Mouse (Mus musculus) megakaryocyte, adult 5-6 weeks (primary cell): ENCODE data around the gene Pak1. TPM values are rescaled to one million over a fixed set of nuclear protein-coding genes. Genes with fewer than 3 reads are reported as not detected.

ENCODE experiments used
- ATAC-seq: 2 replicates; pipeline ENCODE4 v1.8.0; 2016; ENCODE audit warnings: mild to moderate bottlenecking, inconsistent platforms; ENCODE audit not compliant: poor library complexity, severe bottlenecking
- total RNA-seq, 2 experiments: library from RNA; stranded (forward) in 1 of 2; stranded (reverse) in 1 of 2; fragments of 153-499, 151-499 nt in 1 of 2; fragments of 221-1000, 200-1000 nt in 1 of 2; gene quantifications; 2 replicates each; pipeline versions ENCODE4 v1.2.3 to v1.2.4; 2015 to 2017

Pak1 gene
- total RNA-seq, 2 experiments from 2014 or later = 40.7 to 40.9 TPM

DNA sequence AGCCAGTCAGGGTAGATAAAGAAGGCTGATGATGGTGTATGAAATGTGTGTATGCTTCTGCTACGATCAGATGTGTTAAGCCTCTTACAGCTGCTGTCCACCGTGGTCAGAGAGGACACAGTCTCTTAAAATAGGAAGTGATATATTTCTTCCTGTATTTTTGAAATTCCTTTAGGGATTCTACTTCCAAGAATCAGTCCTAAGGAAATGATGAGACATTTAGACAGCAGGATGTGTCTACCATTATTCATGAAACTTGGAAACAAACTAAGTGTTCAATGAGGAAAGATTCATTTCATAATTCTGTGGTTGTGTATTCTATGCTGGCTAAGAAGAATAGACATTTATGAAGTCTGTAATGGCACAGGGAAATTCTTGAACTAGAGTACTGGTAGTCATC lies 12.4 kb upstream of the Pak1 start:
- ATAC-seq = no peak

DNA sequence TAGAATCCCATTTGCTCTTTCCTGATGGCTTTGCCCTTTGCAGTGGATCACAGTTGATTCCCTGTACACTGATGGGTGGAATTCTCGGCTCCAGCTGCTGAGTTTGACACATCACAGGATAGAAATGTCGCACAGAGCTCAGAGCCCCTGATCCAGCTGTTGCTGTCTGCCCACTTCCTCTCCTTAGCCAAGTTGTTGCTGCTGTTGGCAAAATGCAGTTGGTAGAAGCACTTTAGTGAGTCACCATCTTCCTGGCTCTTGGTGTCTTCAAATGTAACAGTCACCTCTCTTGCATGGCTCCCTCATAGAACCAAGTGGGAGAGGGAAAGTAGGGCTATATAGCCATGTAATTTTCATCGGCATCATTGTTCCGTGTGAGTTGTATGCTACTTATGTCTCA lies 11.2 kb upstream of the Pak1 start:
- no peak for ATAC-seq

DNA sequence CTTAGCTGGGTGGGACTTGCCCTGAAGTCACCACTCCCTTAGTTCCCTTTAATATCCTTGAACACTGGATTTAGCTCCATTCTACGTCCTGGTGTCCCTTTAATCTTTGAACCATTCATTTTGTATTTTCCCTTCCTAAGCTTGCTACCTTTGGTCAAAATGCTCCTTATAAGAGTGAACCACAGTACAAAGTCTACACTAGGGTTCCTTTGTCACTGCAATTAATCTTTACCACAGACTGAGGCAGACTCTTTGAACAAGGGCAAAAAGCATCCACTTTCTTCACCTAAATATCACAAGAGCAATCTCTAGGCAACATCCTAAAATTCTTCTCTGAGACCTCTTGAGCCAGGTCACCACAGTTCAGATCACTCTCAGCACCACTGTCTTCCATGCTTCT lies 8.1 kb upstream of the Pak1 start:
- ATAC-seq = no peak

DNA sequence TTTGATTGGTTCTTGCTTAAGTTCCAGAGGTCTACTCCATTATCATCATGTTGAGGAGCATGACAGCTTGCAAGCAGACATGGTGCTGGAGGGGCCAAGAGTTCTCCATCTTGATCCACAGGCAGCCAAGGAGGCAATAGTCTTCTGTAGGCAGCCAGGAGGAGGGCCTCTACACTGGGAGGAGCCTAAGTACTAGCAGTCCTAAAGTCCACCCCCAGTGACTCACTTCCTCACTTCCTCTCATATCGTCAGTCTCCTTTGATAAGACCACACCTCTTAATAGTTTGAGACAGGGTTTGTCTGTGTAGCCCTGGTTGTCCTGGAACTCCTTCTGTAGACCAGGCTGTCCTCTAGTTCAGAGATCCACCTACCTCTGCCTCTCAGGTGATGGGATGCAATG lies 7.5 kb upstream of the Pak1 start:
- ATAC-seq = peak; percentile 78

DNA sequence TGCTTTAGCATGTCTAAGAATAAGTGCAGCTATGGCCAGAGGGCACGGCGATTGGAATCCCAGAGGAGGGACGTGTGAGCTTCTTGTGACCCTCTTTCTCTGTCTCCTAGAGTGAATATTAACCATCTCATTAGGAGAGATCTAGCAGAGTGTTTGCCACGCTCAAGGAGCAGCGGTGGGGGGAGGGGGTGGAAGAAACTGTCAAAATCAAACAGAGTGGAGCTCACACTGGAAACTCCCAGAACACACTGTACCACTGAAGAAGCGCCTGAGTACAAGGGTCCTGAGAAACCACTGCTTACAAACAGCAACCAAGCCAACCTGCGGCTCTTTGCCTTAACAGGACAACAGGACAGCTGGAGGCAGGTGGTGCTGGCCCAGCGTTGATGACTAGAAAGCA lies 6.8 kb upstream of the Pak1 start:
- no peak for ATAC-seq

DNA sequence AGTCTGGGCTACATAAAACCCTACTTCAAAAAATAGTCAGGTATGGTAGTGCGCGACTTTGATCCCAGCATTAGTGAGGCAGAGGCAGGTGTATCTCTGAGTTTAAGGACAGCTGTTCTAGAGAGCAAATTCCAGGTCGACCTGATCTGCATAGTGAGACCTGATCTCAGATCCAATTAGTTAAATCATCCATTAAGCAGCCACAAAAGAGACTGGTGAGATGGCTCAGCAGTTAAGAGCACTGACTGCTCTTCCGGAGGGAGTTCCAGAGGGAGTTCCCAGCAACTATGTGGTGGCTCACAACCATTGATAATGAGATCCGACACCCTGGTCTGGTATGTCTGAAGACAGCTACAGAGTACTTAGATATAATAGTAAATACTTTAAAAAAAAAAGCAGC lies 4.8 kb upstream of the Pak1 start:
- no peak for ATAC-seq

DNA sequence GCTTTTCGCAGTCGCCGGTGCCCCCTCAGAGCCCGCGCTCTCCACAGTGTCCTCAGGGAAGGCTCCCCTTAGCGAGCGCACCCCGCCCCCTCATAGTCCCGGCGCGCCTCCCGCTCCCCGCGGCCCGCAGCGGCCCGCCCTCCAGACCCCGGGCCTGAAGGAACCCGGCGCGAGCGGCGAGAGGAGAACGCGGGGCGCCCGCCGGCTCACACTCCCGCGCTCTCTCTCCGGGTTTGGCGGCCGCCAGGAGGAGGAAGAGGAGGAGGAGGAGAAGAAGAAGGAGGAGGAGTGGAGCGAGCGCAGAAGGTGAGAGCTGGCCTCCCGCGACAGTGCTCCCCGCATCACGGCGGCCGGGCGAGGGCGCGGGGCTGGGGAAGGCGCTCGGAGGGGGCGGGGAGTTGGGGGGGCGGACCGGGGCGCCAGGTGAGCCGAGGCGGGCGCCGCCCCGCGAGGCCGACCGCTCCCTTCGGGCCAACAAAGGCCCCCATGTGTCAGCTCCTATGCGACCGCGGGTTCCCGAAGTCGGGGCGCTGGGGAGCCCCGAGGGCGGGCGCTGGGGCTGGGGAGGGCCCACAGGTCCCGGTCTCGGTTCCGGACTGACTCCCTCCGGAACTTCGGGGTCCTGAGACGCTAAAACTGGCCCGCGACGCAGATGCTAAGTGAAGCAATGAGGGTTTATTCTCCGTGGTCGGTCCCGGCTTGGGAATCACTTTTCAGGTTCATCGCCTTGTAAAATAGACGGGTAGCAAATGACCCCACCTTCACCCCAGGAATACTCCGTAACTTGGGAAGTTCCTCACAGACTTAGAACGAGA lies 535 bp downstream of the Pak1 start:
- ATAC-seq = peak; percentile 55

DNA sequence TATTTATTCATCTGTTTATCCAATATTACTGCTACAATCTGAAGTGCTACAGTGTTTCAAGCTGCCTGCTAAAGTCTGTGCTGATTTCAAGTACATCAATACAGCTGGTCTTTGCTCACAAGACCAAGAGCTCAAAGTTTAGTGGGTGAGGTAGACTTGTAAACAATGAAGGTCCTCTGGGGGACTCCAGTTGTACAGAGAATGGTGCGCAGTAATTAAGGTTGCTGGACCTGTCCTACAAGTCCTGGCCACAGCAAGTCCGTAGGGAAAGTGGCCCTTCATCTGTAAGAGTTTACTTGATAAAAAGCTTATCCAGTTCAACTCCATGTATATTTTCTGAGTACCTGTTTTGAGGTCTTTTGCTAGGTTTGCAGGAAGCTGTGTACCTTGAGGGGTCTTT lies 1.9 kb downstream of the Pak1 start:
- ATAC-seq = no peak

DNA sequence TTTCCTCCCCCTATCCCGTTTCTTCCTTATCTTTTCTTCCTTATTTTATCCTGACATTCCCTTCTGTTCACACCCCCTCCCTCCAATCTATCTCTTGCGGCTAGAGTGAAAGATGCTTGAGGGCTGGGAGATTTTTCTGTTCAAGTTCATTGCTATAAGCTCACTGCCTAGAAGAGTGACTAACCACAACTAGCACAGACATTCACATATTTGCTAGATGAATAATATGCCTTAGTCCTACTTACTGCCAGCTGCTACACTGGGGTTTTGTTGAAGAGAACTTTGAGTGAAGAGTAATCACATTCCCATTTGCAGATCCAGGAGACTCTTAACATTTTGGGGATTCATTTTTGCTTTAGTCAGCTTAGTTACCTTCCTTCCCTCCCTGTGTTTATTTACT lies 4.0 kb downstream of the Pak1 start:
- ATAC-seq = no peak

DNA sequence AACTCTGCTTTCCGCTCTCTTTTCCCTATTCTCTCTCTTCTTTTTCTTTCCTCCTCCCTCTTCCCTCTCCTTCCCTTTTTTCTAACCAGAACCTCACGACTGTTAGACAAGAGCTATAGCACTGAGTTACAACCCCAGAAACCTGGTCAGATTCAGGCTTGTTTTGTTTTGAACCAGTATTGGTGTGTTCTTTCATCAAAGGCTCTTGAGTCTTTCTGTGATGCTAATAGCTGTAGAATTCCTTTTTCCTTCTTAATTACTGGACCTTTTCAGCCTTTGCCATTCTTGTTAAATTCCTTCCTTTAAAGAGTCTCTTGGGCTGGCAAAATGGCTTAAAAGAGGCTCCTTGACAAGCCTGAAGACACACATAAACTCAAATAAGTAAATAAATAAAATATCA lies 14.8 kb downstream of the Pak1 start:
- ATAC-seq = no peak

DNA sequence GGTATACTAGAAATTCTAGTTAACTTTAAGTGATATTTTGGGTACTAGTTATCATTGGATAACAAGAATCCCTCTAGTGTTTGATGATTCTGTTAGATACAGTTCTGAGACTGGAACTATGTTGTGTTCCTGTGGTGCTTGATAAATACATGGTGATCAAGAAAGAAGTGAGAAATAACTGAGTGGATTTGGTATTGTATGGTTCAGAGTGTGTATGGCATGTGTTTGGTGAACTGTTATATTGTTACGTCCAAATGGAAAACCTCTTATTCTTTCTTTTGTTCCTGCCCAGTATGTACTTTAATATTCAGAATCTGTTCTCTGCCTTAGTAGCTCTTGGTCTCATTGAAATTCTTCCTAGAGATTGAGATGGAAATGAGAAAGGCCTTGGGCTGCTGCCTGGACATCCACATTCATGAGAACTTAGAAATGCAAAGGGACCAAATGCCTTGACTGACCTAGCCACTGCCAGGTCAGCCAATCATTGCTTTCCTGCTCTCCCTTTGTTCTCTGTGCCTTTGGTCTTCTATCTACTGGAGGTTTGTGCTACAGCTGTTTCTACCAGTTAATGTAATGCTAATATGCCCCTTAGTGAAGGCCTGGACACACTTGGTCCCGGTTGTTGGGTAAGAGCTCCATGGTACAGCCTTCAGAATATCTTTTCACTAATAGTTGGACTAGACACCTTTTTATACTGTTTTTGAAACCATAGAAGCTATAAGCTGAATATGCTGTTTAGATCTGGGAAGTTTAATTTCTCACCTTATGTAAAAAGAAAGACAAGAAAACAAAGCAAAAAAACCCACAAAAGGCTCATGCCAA lies 16.1 kb downstream of the Pak1 start:
- ATAC-seq = no peak

DNA sequence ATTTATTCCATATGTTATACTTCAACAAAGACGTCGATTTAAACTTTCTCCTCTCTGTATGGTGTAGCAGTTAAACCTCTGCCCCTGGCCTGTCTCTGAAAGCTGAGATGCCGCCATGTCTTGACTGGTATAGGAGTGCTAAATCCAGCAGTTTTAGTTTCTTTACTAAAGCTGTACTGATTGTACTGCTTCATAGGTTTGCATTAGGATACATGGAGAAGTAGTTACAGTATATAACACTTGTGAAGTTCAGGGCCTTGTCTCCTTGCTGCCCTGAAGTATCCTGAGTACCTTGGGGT lies 16.7 kb downstream of the Pak1 start:
- ATAC-seq = no peak

DNA sequence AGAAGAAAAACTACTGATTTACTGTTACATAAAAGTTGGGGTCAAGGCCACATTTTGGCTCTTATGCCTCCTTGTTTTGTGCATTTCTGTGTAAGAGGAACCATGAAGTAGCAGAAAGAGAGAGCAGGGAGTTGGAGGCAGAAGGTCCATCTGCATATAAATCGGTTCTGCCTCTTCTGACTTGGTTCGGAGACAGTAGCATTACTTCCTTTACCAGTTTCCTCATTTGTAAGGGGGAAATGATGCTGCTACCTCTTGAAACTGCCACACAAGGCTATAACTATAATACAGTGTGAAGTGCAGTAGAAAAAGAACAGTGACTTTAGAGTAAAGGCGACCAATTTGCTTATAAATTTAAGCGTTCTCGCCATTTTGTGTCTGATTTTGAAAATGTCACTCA lies 21.0 kb downstream of the Pak1 start:
- peak; percentile 77 for ATAC-seq

DNA sequence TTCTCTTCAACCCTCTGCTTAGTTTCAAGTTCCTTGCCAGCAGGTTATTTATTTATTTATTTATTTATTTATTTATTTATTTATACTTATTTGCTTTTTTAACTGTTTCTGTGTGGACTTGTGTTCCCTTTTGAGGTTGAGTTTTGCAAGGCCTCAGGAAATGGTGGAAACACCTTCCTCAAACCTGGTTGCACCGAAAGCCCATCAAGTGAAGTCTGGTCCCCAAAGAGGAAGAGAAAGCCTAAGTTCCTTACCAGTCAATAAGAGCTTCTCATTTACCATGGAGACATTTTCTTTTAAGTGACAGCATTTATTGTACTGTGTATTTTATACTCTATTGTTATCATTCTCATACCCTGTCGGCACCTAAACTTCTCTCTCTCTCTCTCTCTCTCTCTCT lies 33.5 kb downstream of the Pak1 start:
- peak; percentile 99 for ATAC-seq

DNA sequence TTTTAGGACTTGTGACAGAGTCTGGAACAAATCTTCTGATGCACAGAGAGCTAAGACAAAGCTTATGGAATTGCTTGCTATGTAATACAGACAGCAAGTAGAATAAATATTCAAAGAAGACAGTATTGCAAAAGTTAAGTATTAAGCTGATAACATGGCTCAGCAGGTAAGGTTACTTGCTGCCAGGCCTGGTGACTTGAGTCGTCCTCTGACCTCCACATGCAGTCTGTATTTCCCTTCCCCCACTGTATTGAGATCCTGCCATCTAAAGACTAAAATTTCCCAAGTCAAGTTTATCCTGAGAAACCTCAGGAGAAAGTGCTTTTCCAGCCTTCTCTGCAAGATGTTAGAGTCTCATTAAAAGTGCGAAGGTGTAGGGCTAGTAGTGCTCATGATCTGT lies 40.8 kb downstream of the Pak1 start:
- ATAC-seq = no peak

DNA sequence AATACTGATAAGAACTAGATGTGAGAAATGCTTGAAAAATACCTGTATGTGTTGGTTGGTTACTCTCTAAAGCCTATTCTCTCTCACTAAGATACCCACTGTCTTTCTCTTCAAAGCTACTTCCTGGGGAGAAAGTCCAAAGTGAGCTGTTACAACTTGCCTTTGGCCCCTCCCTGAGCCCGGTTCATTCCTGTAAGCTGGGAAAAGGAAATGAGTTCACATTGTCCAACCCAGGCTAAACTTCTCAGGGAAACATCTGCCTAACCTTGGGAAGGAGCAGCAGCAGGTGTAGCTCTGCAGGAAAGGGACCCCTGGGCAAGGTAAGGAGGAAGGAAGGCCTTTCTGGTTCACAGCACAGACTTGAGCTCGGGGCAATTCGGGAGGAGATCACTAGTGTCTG lies 42.4 kb downstream of the Pak1 start:
- ATAC-seq = 0 out of 2 replicates have a peak, but pooled peaks have one; percentile 30

DNA sequence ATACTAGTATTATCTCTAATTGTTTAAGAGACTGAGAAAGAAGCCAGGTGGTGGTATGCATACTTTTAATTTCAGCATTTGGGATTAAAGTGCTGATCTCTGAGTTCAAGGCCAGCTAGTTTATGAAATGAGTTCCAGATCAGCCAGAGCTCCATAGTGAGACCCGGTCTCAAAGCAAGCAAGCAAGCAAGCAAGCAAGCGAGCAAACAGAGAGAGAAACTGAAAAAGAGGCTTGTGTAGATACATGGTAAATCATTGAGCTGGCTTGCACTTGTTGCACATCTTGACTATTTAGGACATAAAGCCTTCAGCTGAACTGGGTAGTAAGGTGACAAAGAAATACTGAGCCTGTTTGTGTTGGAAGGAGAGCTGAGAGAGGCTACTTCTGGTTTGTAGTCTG lies 44.6 kb downstream of the Pak1 start:
- no peak for ATAC-seq

DNA sequence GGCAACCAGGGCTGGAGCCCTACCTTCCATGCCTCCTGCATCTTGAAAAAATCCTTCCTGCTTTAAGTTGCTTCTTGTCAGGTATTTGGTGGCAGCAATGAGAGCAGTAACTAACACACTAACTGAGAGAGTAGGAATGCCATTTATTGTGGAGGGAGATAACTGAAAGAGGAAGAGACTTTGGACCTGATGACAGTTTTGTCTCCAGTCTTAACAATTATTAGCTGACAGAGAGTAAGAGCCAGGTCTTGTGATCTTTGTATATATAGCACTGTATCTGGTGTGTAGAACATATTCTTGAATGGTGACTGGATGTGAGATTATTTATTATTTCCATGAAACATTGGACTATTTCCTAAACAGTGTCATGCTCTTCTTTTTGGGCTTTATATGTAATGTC lies 50.2 kb downstream of the Pak1 start:
- no peak for ATAC-seq

DNA sequence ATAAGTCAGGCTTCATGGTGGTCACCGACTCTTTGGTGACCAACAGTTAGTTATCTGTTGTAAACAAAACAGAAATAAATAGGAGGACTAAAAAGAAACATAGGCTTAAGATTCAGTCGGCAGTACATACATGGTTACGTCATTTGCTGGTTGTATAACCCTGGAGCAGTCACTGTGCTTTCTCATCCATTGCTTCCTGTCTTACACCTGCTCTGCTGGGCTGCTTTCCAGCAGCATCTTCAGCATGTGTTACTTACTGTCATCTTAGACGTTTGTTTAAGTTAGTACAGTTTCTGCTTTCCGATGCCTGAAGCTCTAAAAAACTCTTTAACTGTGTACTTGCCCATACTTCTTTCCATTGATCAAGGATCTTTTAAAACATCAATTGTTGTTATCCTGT lies 53.0 kb downstream of the Pak1 start:
- no peak for ATAC-seq

DNA sequence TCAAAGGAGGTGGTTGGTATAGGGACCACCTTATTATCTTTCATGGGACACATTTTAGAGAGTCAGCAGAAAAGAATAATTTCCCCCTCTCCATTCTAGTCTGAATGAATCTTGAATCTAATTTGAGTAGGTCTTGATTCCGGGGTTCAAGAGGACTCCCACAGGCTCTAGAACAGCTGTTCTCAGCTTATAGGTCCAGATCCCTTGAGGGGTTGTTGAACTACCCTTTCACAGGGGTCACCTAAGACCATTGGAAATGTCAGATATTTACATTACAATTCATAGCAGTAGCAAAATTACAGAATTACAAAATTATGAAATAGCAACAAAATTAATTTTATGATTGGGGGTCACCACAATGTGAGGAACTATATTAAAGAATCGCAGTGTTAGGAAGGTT lies 54.0 kb downstream of the Pak1 start:
- ATAC-seq = no peak

DNA sequence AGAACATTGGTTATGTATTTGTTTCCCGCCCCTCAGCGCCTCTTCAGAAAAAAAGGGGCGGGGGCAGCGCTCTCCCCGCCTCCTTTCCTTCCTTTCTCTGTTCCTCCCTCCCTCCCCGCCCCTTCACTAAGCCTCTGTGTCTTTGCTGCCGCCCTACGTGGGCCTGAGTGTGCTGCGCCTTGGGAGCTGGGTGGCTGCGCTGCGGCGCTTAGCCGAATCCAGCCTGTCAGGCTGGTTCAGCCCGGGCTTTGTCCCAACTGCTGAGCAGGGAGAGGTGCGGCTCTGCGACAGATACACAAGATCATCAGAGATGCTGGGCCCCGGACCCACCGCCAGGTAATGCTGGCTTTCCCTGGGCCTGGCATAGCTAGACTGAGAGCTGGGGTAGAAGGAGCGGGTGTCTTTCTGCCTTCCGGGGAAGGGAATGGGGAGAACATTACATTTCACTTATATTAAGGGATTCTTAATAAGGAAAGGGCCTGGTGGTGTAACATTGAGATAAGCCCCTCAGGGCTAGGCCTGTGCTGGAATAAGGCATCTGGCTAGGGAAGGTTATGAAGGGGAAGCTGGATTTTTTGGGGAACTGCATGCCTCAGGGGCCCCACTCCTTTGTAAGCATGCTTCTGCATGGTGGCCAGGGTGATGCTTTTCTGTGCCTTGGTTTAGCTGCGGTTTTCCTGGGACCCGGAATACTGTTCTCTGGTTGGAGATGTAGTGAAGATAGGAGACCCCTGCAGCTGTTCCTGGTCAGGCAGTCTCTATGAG lies 54.6 kb downstream of the Pak1 start:
- ATAC-seq = peak; percentile 98

DNA sequence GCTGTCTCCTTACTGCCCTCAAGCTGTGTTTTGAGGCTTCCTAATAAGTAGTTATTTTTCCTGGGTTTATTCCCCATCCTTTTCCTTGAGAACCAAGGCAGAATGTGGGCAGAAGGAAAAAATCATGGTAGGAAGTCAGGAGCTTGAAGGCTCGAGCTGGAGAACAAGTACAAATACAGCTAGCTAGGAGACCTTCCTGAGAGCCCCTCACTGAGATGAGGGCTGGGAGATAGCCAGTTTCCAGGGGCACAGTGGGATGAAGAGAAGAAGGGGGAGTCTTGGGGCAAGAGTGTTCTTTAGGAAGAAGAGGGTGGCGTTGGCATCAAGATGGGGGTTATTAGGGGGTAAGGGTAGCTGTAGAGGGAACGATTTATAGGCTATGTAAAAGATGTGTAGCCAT lies 56.1 kb downstream of the Pak1 start:
- ATAC-seq = no peak
